Mouse (Mus musculus): ENCODE data around the gene Pttg1ip. TPM values are rescaled to one million over a fixed set of nuclear protein-coding genes. Genes with fewer than 3 reads are reported as not detected.

Pttg1ip gene
- polyA plus RNA-seq, 1 experiment from 2014 or later, result 57.8 TPM

DNA sequence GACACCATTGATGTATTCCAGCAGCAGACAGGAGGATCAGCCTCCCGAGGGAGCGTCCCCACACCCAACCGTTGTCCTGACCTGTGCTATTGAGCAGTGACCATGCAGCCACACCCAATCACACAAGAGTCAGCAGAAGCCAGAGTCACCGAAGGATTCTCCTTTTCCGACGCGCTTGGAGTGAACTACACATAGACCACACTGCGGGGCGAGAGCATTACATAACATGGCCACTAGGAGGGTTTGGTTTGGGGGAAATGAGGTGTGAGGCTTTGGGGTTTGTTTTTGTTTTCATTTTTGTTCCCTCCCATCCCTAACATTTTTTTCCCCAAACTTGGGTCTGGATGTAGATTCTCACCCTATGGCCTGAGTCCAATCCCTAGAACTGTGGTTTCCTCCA, 34.6 kb downstream of the Pttg1ip start:
- ATAC-seq, result no peak
- Histone ChIP-seq H3K9ac (no peak overlapping the region), H3K27ac (no peak overlapping the region), H3K4me3 (no peak overlapping the region), H3K36me3 (ENCODE audit: poor library complexity, severe bottlenecking) (peaks cover 74% of the 10 kb centered on the region), H3K9me3 (replicated peaks) (no peaks in the 10 kb centered on the region), H3K27me3 (no peaks in the 10 kb centered on the region), H3K4me2 (no peak overlapping the region), H3K4me1 (no peaks in the 10 kb centered on the region)
- 95% methylated on average over 9 of the region's 9 CpGs for WGBS

DNA sequence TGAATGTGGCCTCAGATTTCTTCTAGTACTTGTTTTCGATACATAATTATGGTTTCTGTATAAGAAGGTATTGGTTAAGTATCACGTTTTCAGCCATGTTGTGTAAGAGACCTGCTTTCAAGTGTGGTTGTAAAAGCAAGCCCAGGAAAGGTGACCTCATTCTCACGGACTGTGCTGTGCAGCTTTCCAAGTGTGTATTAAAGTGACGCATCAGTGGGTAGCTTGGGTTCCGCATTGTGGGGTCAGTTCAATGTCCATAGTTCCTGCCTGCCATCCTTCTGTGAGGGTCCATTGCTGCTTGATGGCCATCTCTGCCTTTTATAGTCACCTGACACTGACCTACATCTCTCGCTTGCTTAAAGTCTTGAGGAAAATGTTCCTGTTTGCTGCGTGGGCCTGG, 35.4 kb downstream of the Pttg1ip start:
- Histone ChIP-seq H3K9me3 (replicated peaks) (no peaks in the 10 kb centered on the region), H3K4me2 (no peak overlapping the region), H3K4me1 (0 out of 2 replicates have a peak, but pooled peaks cover 5% of the 10 kb centered on the region), H3K9ac (no peak overlapping the region), H3K4me3 (no peak overlapping the region), H3K36me3 (ENCODE audit: poor library complexity, severe bottlenecking) (peaks cover 66% of the 10 kb centered on the region), H3K27me3 (no peaks in the 10 kb centered on the region), H3K27ac (no peak overlapping the region)
- no peak for ATAC-seq
- 97% methylated on average over 7 of the region's 7 CpGs for WGBS

DNA sequence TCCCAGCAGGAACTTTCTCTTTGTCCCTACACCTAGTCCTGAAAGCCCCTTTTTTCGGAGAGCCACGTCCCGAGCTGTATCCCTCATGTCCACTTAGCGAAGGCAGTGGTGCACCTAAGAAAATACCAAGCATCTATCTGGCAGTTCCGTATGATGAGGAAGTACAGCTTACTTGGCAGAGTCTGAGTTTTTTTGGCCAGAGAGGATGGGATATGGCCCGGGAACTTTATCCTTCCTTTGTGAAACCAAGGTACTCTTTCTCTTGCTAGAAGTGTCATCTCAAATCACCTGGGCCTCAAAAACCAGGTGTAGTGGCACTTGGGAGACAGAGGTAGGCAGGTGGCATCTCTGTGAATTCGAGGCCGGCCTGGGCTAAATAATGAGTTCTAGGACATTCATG, 40.0 kb downstream of the Pttg1ip start:
- no peak for ATAC-seq
- H3K9me3 ChIP-seq (replicated peaks), result no peaks in the 10 kb centered on the region
- no peaks in the 10 kb centered on the region for H3K27me3 ChIP-seq
- H3K4me3 ChIP-seq, result peak overlapping the region; percentile 80
- H3K4me1 ChIP-seq, result peaks cover 36% of the 10 kb centered on the region
- peak overlapping the region; percentile 85 for H3K27ac ChIP-seq
- 77% methylated on average over 8 of the region's 8 CpGs for WGBS
- H3K4me2 ChIP-seq, result peak overlapping the region; percentile 82
- peak overlapping the region; percentile 96 for H3K9ac ChIP-seq
- H3K36me3 ChIP-seq (ENCODE audit: poor library complexity, severe bottlenecking), result peaks cover 24% of the 10 kb centered on the region

DNA sequence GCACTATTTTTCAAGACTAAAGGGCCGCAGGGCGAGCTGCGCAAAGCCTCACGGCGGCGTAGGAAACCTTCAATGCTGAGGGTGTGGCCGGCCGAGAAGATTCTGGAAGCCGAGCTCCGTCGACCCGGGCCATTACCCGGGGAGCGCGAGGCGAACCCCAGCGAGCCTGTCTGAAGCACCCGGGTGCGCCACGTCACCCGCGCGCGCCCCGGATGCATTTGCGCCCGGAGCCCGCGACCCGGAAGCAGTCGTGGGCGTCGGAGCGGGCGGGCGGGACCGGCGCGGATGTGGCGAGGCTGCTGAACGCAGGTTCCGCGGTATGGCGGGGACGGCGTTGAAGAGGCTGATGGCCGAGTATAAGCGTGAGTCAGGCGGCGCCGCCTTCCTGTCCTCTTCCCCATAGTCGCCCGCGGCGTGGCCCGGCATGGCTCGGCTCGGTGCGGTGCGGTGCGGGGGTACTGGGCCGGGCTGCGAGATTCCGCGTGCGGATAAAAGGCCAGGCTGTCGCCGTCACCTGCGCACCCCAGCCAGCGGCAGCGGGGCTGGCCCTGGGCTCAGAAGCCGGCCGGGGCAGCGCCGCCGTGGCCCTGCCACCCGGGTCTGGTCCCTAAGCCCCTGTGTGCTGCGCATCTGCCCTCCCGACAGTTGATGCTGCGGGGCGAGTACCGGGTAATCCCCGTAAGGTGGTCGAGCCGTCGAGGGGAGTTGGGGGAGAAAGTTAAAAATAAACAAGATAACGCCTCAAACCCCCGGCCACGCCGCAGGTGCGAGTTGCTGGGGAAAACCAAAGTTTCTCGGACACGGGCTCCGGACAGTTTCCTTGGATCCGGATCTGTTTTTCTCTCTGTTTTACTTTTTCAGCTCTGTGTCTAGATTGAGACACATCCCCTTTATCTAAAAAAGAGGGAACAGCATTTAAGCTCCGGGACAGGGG, 40.8 kb downstream of the Pttg1ip start, which contains the start of gene Ube2g2:
Gene Ube2g2 (plus strand): TSS at position 221 of the 934 bp plus-strand sequence.
- Histone ChIP-seq H3K4me2 (peak within 1 kb of the TSS; percentile 82), H3K27ac (peak within 1 kb of the TSS; percentile 85), H3K4me3 (peak within 1 kb of the TSS; percentile 80), H3K4me1 (peaks cover 36% of the 10 kb centered on the region), H3K27me3 (no peaks in the 10 kb centered on the region), H3K9ac (peak within 1 kb of the TSS; percentile 96), H3K9me3 (replicated peaks) (no peaks in the 10 kb centered on the region), H3K36me3 (ENCODE audit: poor library complexity, severe bottlenecking) (peaks cover 19% of the 10 kb centered on the region)
- WGBS, result under 1% methylated on average over 90 of the region's 96 CpGs
- ATAC-seq, result peak; percentile 94

DNA sequence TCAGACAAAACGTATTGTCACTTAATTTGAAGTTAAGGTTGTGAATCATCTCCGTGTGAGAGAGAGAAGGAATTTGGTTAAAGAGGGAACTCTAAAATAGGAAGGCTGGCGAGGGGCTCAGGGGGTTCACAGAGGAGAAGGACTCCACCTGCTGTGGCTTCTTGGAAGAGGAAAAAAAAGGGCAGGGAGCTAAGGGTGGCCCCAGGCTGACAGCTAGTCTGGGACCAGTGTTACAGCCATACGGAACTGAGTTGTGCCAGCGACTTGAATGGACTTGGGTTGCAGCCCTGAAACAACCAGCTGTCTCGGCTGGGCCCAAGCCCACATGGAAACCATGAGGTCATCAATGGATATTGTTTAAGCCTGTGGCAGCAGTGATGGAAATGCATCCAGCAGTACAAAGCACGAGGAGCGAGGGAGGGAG, 41.6 kb downstream of the Pttg1ip start:
- peak overlapping the region; percentile 85 for H3K27ac ChIP-seq
- peak overlapping the region; percentile 80 for H3K4me3 ChIP-seq
- peak; percentile 48 for ATAC-seq
- peak overlapping the region; percentile 96 for H3K9ac ChIP-seq
- H3K4me2 ChIP-seq, result peak overlapping the region; percentile 82
- peaks cover 11% of the 10 kb centered on the region for H3K36me3 ChIP-seq (ENCODE audit: poor library complexity, severe bottlenecking)
- H3K27me3 ChIP-seq, result no peaks in the 10 kb centered on the region
- 1% methylated on average over 8 of the region's 8 CpGs for WGBS
- peaks cover 39% of the 10 kb centered on the region for H3K4me1 ChIP-seq
- H3K9me3 ChIP-seq (replicated peaks), result no peaks in the 10 kb centered on the region

DNA sequence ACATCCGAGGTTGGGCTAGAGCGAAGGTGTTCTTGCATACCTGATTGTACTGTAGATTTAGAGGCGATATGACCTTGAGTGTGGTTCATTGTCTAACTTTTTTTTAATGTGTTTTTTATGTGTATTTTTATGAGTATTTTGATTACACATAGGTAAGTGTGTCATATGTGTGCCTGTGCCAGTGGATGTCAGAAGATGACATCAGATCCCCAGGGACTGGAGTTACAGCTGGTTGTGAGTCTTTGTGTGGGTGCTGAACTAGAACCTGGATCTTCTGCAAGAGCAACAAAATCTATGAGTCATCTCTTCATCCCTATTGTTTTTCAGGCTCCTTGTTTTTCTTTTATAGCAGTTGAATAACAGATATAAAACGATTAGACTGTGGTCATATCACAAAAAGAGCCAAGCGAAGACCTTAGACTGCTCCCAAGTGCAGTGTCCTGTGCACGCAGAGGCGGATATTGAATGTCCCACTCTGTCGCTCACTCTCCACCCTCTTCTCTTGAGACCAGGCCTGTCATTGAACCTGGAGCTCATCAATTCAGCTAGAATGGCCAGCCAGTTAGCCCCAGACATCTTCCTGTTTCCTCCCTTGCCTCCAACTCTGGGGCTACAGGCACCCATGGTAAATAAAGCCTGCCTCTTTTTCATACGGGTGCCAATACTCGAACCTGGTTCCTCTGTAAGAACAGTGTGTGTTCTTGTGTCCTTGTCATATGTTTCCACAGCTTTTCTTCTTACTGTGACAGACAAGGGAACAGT, 42.3 kb downstream of the Pttg1ip start:
- H3K4me2 ChIP-seq, result peak overlapping the region; percentile 82
- H3K9me3 ChIP-seq (replicated peaks), result no peaks in the 10 kb centered on the region
- peak overlapping the region; percentile 85; the same call in 1 of the 2 replicates for H3K27ac ChIP-seq
- H3K4me1 ChIP-seq, result peaks cover 39% of the 10 kb centered on the region
- H3K9ac ChIP-seq, result peak overlapping the region; percentile 96; the same call in 1 of the 2 replicates
- no peaks in the 10 kb centered on the region for H3K27me3 ChIP-seq
- 88% methylated on average over 10 of the region's 10 CpGs for WGBS
- no peak for ATAC-seq
- H3K36me3 ChIP-seq (ENCODE audit: poor library complexity, severe bottlenecking), result peaks cover 5% of the 10 kb centered on the region
- peak overlapping the region; percentile 80 for H3K4me3 ChIP-seq

DNA sequence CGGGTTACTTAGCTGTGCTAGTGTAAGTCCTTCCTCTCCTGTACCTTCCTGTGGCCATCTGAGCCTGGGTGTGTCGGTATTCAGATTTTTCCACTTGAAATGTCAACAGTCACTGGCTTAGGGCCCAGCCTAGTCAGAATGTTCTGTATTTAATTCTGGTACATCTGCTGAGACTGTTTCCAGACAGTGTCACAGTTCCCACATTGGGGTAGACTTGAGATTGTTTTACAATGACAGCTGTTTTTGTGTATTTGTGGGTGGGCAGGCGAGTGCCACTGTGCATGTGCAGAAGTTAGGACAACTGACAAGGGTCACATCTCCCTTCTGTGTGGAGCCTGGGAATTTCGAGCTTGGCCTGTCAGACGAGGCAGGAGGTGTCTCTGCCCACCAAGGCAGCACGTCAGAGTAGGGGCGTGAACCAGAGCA, 43.1 kb downstream of the Pttg1ip start:
- Histone ChIP-seq H3K4me1 (peaks cover 39% of the 10 kb centered on the region), H3K9me3 (replicated peaks) (no peaks in the 10 kb centered on the region), H3K4me2 (peak overlapping the region; percentile 22), H3K27ac (no peak overlapping the region), H3K27me3 (no peaks in the 10 kb centered on the region), H3K4me3 (no peak overlapping the region), H3K9ac (peak overlapping the region; percentile 96; the same call in 1 of the 2 replicates), H3K36me3 (ENCODE audit: poor library complexity, severe bottlenecking) (peaks cover 4% of the 10 kb centered on the region)
- no peak for ATAC-seq
- WGBS, result 77% methylated on average over 7 of the region's 7 CpGs

DNA sequence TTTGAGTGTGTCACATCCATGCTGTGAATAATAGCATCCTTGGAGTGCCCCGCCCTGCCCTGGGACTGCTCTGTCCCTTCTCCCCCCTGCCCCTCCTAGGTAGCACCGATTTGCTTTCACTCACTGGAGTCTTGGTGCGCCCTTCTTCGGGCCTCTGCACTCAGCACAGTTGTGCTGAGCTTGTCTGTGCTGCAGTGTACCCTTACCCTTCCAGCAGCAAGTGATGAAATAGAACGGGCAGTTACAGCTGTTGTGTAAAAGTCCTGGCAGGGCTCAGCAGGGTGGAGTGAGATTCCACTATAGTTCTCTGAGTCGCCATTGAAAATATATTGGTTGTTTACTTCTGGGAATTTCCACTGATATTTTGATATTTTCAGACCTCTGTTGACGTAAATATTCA, 44.5 kb downstream of the Pttg1ip start:
- WGBS, result 86% methylated on average over 7 of the region's 7 CpGs
- no peak overlapping the region for H3K27ac ChIP-seq
- no peak overlapping the region for H3K9ac ChIP-seq
- H3K36me3 ChIP-seq (ENCODE audit: poor library complexity, severe bottlenecking), result peaks cover 4% of the 10 kb centered on the region
- H3K4me3 ChIP-seq, result no peak overlapping the region
- no peak for ATAC-seq
- no peak overlapping the region for H3K4me2 ChIP-seq
- H3K9me3 ChIP-seq (replicated peaks), result no peaks in the 10 kb centered on the region
- no peaks in the 10 kb centered on the region for H3K27me3 ChIP-seq
- peaks cover 41% of the 10 kb centered on the region for H3K4me1 ChIP-seq

DNA sequence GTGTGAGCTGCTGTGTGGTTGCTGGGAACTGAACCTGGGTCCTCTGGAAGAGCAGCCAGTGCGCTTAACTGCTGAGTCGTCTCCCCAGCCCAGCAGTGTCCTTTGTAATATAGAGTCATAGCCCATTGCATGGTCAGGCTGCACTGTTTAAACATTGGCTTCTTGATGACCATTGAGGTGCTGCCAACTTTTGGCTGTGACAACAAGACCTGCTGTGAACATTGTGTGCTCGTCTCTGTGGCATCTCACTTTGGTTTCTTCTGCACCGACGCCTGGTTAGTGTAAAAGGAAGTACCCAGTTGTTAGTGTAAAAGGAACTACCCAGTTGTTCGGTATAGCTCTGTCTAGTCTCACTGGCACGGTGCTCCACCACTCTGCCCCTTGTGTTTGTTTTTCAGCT, 45.1 kb downstream of the Pttg1ip start:
- Histone ChIP-seq H3K4me3 (no peak overlapping the region), H3K9ac (no peak overlapping the region), H3K4me2 (no peak overlapping the region), H3K9me3 (replicated peaks) (no peaks in the 10 kb centered on the region), H3K4me1 (peaks cover 39% of the 10 kb centered on the region), H3K27me3 (no peaks in the 10 kb centered on the region), H3K36me3 (ENCODE audit: poor library complexity, severe bottlenecking) (peaks cover 10% of the 10 kb centered on the region), H3K27ac (no peak overlapping the region)
- WGBS, result 85% methylated on average over 7 of the region's 7 CpGs
- no peak for ATAC-seq

DNA sequence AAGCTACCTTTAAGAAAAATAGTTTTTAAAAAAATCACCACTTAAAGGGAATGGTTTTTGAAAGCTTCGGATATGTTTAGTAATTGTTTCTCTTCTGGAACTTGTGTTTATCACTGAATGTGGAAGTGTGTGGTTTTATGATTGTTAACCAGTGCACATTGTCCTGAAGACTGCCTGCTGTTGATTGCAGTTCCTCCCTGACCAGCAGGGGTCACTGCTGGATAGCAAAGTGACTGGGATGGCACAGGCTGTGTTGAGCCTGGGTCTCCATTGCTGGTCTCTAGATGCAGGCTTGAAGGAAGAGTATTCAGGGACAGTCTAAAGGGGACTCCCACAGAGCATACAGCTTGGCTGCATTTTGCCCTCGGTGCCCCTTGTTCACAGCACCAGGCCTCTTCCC, 46.0 kb downstream of the Pttg1ip start:
- WGBS, result 37% methylated on average over 2 of the region's 2 CpGs
- Histone ChIP-seq H3K9me3 (replicated peaks) (no peaks in the 10 kb centered on the region), H3K27me3 (no peaks in the 10 kb centered on the region), H3K9ac (no peak overlapping the region), H3K4me1 (peaks cover 36% of the 10 kb centered on the region), H3K36me3 (ENCODE audit: poor library complexity, severe bottlenecking) (peaks cover 17% of the 10 kb centered on the region), H3K4me3 (no peak overlapping the region), H3K4me2 (no peak overlapping the region), H3K27ac (no peak overlapping the region)
- peak; percentile 78 for ATAC-seq

DNA sequence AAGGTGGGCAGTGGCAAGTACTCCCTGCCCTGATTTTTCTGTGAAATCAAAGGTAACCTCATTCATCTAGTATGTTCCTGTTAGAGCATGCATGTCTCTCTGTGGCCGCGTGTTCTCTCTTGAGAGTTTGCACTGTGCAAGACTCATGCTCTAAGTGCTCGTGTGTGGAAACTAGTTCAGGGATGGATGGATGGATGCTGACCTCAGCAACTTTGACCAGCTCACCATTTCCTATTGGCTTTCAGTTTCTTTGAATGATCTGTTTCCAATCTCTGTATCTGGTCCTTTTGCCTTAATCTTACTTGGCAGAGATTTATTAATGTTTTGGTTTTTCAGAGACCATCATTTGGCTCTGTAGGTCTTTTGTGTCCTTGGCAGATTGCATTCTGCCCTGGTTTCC, 47.6 kb downstream of the Pttg1ip start:
- Histone ChIP-seq H3K4me1 (peaks cover 21% of the 10 kb centered on the region), H3K9ac (no peak overlapping the region), H3K9me3 (replicated peaks) (no peaks in the 10 kb centered on the region), H3K27ac (no peak overlapping the region), H3K4me2 (no peak overlapping the region), H3K27me3 (no peaks in the 10 kb centered on the region), H3K4me3 (no peak overlapping the region), H3K36me3 (ENCODE audit: poor library complexity, severe bottlenecking) (peaks cover 32% of the 10 kb centered on the region)
- WGBS, result 87% methylated on average over 3 of the region's 3 CpGs
- no peak for ATAC-seq

DNA sequence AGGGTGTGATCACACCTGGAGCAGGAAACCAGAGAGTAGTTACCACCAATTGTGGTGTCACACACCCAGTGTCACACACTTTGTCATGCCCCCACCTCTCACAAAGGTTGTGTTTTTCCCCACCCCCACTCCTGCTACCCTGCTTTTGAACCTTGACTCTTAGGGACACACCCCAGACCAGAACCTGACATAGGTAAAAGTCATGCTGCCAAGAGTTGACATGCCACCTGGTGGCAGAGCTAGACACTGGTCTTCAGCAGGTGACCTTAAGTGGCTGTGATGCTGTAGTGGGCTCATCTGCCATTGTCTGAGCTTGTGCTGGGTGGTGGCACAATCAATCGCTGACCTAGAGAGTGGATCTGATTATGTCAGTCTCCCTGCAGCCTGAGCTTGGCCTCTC, 48.5 kb downstream of the Pttg1ip start:
- Histone ChIP-seq H3K36me3 (ENCODE audit: poor library complexity, severe bottlenecking) (peaks cover 37% of the 10 kb centered on the region), H3K9ac (no peak overlapping the region), H3K9me3 (replicated peaks) (no peaks in the 10 kb centered on the region), H3K27me3 (no peaks in the 10 kb centered on the region), H3K4me2 (no peak overlapping the region), H3K4me3 (no peak overlapping the region), H3K27ac (no peak overlapping the region), H3K4me1 (peaks cover 13% of the 10 kb centered on the region; the same call in 1 of the 2 replicates)
- ATAC-seq, result no peak
- 91% methylated on average over 1 of the region's 1 CpGs for WGBS
